Mouse (Mus musculus) thymus, adult 2 months (tissue): Measurements from ENCODE around the gene Dpyd. TPM values are rescaled to one million over a fixed set of nuclear protein-coding genes. Genes with fewer than 3 reads are reported as not detected.

Experiments used
- DNase-seq: peaks from one replicate; pipeline ENCODE4 v3.0.0; 2021
- H3K27ac ChIP-seq: fragments of 200-500 bp; 2 replicates; pipeline ENCODE4 v1.5.1; 2012; ENCODE audit warnings: low read length, control low read depth; ENCODE audit not compliant: control insufficient read depth, insufficient read depth
- H3K27me3 ChIP-seq: fragments of 200-500 bp; 2 replicates; pipeline ENCODE4 v1.6.1; 2012; ENCODE audit warnings: mild to moderate bottlenecking, low read length, moderate library complexity, mixed read lengths; ENCODE audit not compliant: control insufficient read depth, insufficient read depth
- H3K36me3 ChIP-seq: fragments of 200-500 bp; 2 replicates; pipeline ENCODE4 v1.6.1; 2012; ENCODE audit warnings: mild to moderate bottlenecking, low read length, moderate library complexity; ENCODE audit not compliant: control insufficient read depth, insufficient read depth
- H3K4me1 ChIP-seq: fragments of 200-500 bp; replicated peaks from 2 replicates; pipeline ENCODE4 v1.6.1; 2012; ENCODE audit warnings: low read length; ENCODE audit not compliant: control insufficient read depth, insufficient read depth
- H3K4me3 ChIP-seq: fragments of 200-500 bp; 2 replicates; pipeline ENCODE4 v1.5.1; 2012; ENCODE audit warnings: mild to moderate bottlenecking, low read length, control low read depth, moderate library complexity; ENCODE audit not compliant: control insufficient read depth, insufficient read depth
- CTCF ChIP-seq: fragments of 200-500 bp; IDR thresholded peaks from 2 replicates; pipeline ENCODE4 v1.5.1; 2012; ENCODE audit warnings: mild to moderate bottlenecking, control low read depth, low read length, moderate library complexity, borderline replicate concordance; ENCODE audit not compliant: control insufficient read depth, poor library complexity, insufficient read depth; ENCODE audit errors: extremely low read depth
- POLR2A ChIP-seq: fragments of 200-500 bp; IDR thresholded peaks from 2 replicates; pipeline ENCODE4 v1.6.1; 2012; ENCODE audit warnings: mild to moderate bottlenecking, low read length, control low read depth, moderate library complexity; ENCODE audit not compliant: control insufficient read depth, poor library complexity, insufficient read depth; ENCODE audit errors: extremely low read depth
- WGBS: fragments of 180-500 bp; shearing (Covaris S2); methylation state at CpG from one replicate; pipeline ENCODE4 v1.1.7; 2018; 5-methylcytosine and 5-hydroxymethylcytosine counted together
- polyA plus RNA-seq: library from polyadenylated mRNA; depleted of rRNA; stranded (reverse); fragments of >200 nt; gene quantifications from 2 replicates; pipeline ENCODE4 v1.2.3, GENCODE M21; 2012

Gene Dpyd
- polyA plus RNA-seq, 1 experiment, result 0.85 TPM

- 87% methylated on average over 5 of the region's 5 CpGs for WGBS
- no peak for TF ChIP-seq POLR2A
- TF ChIP-seq CTCF, result no peak
- no peak for DNase-seq
These were observed 290.8 kb downstream of the Dpyd start for GRCm38 (mm10) chr3:118852711-118853110.

GRCm38 (mm10) chr3:118855411-118855810, 293.5 kb downstream of the Dpyd start:
- Histone ChIP-seq H3K27ac (no peak overlapping the region), H3K27me3 (no peaks in the 10 kb centered on the region), H3K4me3 (no peak overlapping the region), H3K4me1 (no peaks in the 10 kb centered on the region), H3K36me3 (no peaks in the 10 kb centered on the region)
- WGBS, result 81% methylated on average over 7 of the region's 7 CpGs
- no peak for DNase-seq
- no peak for TF ChIP-seq POLR2A
- TF ChIP-seq CTCF, result no peak

More at GRCm38 (mm10) chr3:118852711-118853110, 290.8 kb downstream of the Dpyd start:
- H3K27me3 ChIP-seq, result no peaks in the 10 kb centered on the region
- H3K36me3 ChIP-seq, result no peaks in the 10 kb centered on the region
- H3K4me1 ChIP-seq, result no peaks in the 10 kb centered on the region
- no peak overlapping the region for H3K4me3 ChIP-seq
- no peak overlapping the region for H3K27ac ChIP-seq

GRCm38 (mm10) chr3:118869113-118870107, 307.5 kb downstream of the Dpyd start:
- H3K4me1 ChIP-seq, result no peaks in the 10 kb centered on the region
- 84% methylated on average over 10 of the region's 10 CpGs for WGBS
- no peak for DNase-seq
- H3K36me3 ChIP-seq, result no peaks in the 10 kb centered on the region
- H3K4me3 ChIP-seq, result no peak overlapping the region
- no peaks in the 10 kb centered on the region for H3K27me3 ChIP-seq
- TF ChIP-seq POLR2A (no peak), CTCF (no peak)
- H3K27ac ChIP-seq, result no peak overlapping the region

- WGBS, result 88% methylated on average over 2 of the region's 2 CpGs
- no peak for DNase-seq
- H3K27me3 ChIP-seq, result no peaks in the 10 kb centered on the region
These were observed 313.9 kb downstream of the Dpyd start for GRCm38 (mm10) chr3:118875871-118876270.

GRCm38 (mm10) chr3:118899036-118899435, 337.1 kb downstream of the Dpyd start:
- WGBS, result 93% methylated on average over 11 of the region's 11 CpGs
- H3K27ac ChIP-seq, result no peak overlapping the region
- DNase-seq, result no peak
- no peaks in the 10 kb centered on the region for H3K36me3 ChIP-seq
- H3K27me3 ChIP-seq, result no peaks in the 10 kb centered on the region
- H3K4me3 ChIP-seq, result no peak overlapping the region
- no peak for TF ChIP-seq POLR2A
- no peak for TF ChIP-seq CTCF
- H3K4me1 ChIP-seq, result no peaks in the 10 kb centered on the region

More at GRCm38 (mm10) chr3:118875871-118876270, 313.9 kb downstream of the Dpyd start:
- Histone ChIP-seq H3K36me3 (no peaks in the 10 kb centered on the region), H3K27ac (no peak overlapping the region), H3K4me3 (no peak overlapping the region), H3K4me1 (no peaks in the 10 kb centered on the region)
- no peak for TF ChIP-seq POLR2A
- no peak for TF ChIP-seq CTCF

- WGBS, result 89% methylated on average over 2 of the region's 2 CpGs
- Histone ChIP-seq H3K27me3 (no peaks in the 10 kb centered on the region), H3K4me1 (no peaks in the 10 kb centered on the region), H3K4me3 (no peak overlapping the region), H3K36me3 (no peaks in the 10 kb centered on the region), H3K27ac (no peak overlapping the region)
- TF ChIP-seq CTCF, result no peak
- TF ChIP-seq POLR2A, result no peak
- no peak for DNase-seq
These were observed 429.4 kb downstream of the Dpyd start for GRCm38 (mm10) chr3:118991312-118991711.

- Histone ChIP-seq H3K27me3 (no peaks in the 10 kb centered on the region), H3K4me3 (no peak overlapping the region), H3K4me1 (no peaks in the 10 kb centered on the region), H3K36me3 (no peaks in the 10 kb centered on the region), H3K27ac (no peak overlapping the region)
- DNase-seq, result no peak
- TF ChIP-seq CTCF (no peak), POLR2A (no peak)
- 87% methylated on average over 4 of the region's 4 CpGs for WGBS
These were observed 429.9 kb downstream of the Dpyd start for GRCm38 (mm10) chr3:118991793-118992192.
